Mouse (Mus musculus): ENCODE measurements around the gene Gm13089. TPM values are rescaled to one million over a fixed set of nuclear protein-coding genes. Genes with fewer than 3 reads are reported as not detected.

Gene Gm13089
- not detected for polyA plus RNA-seq (2014; fragmentation: Illumina TruSeq; extraction: RNeasy Lipid Tissue Mini Kit (QIAGEN cat#74804); ENCODE audit: insufficient read depth, low read depth, low replicate concordance)

DNA sequence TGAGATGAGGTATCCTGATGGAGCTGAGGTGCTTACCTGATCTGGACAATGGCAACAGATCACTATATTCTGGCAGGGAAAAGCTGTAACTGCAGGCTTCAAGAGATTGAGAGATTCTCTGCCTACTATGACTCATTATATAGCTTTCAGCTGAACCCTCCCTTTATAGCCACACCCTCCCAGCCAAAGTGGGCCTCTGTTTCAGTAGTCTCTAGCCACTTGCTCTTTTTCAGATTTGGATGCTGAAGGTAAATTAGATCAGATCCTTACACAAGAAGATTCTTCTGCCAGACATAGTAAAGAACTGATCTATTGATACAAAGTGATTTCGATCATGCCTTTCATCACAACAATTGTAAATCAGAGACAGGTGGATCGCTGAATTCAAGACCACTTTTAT is at the start of gene Gm13089:
Gene Gm13089, minus strand, starts transcription at position 101 of the 400 bp plus-strand sequence.

GRCm38 (mm10) chr4:143719155-143719554 is 16.6 kb upstream of the Gm13089 start, which contains the start of gene Gm13078:
TSS of gene Gm13078 (plus strand) at chr4:143719455.

DNA sequence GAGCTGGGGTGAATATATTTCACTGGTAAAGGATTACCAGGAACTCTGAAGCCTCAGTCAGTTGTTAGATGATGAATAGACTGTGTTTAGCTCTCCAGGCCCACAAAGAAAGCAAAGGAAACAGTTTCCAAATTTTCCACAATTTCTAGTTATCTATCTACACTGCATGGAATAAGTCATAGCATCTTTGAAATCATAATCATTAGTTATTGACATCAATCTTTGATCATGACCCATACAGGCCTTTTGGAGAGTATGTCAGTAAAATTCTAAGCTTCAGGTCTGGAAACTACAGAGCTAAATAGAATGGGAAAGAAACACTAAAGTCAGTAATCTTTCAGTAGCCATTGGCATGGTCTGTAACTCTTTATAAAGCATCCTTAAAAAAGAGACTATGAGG is 45.4 kb downstream of the Gm13089 start, which contains the start of gene Gm13088:
Gene Gm13088, minus strand, starts transcription at position 101 of the 400 bp plus-strand sequence.

Other genes starting within 250 kb of the Gm13089 start
- not detected for gene Gm13043, start 191.4 kb downstream of the Gm13089 start, polyA plus RNA-seq (2014; fragmentation: Illumina TruSeq; extraction: RNeasy Lipid Tissue Mini Kit (QIAGEN cat#74804); ENCODE audit: insufficient read depth, low read depth, low replicate concordance)
- not detected for gene Gm13040, start 166.8 kb downstream of the Gm13089 start, polyA plus RNA-seq (2014; fragmentation: Illumina TruSeq; extraction: RNeasy Lipid Tissue Mini Kit (QIAGEN cat#74804); ENCODE audit: insufficient read depth, low read depth, low replicate concordance)
- not detected for gene BC080695, start 151.0 kb downstream of the Gm13089 start, polyA plus RNA-seq (2014; fragmentation: Illumina TruSeq; extraction: RNeasy Lipid Tissue Mini Kit (QIAGEN cat#74804); ENCODE audit: insufficient read depth, low read depth, low replicate concordance)
- gene Gm13057, start 151.0 kb downstream of the Gm13089 start, polyA plus RNA-seq (2014; fragmentation: Illumina TruSeq; extraction: RNeasy Lipid Tissue Mini Kit (QIAGEN cat#74804); ENCODE audit: insufficient read depth, low read depth, low replicate concordance): not detected
- not detected for gene Gm13083, start 87.7 kb downstream of the Gm13089 start, polyA plus RNA-seq (2014; fragmentation: Illumina TruSeq; extraction: RNeasy Lipid Tissue Mini Kit (QIAGEN cat#74804); ENCODE audit: insufficient read depth, low read depth, low replicate concordance)
- gene Gm13088, start 45.5 kb downstream of the Gm13089 start, polyA plus RNA-seq (2014; fragmentation: Illumina TruSeq; extraction: RNeasy Lipid Tissue Mini Kit (QIAGEN cat#74804); ENCODE audit: insufficient read depth, low read depth, low replicate concordance): not detected
- gene Gm13078, start 16.7 kb upstream of the Gm13089 start, polyA plus RNA-seq (2014; fragmentation: Illumina TruSeq; extraction: RNeasy Lipid Tissue Mini Kit (QIAGEN cat#74804); ENCODE audit: insufficient read depth, low read depth, low replicate concordance): not detected
- gene Gm13023, start 86.6 kb upstream of the Gm13089 start, polyA plus RNA-seq (2014; fragmentation: Illumina TruSeq; extraction: RNeasy Lipid Tissue Mini Kit (QIAGEN cat#74804); ENCODE audit: insufficient read depth, low read depth, low replicate concordance): not detected
- not detected for gene Gm13084, start 113.4 kb upstream of the Gm13089 start, polyA plus RNA-seq (2014; fragmentation: Illumina TruSeq; extraction: RNeasy Lipid Tissue Mini Kit (QIAGEN cat#74804); ENCODE audit: insufficient read depth, low read depth, low replicate concordance)
- gene Gm13103, start 143.8 kb upstream of the Gm13089 start, polyA plus RNA-seq (2014; fragmentation: Illumina TruSeq; extraction: RNeasy Lipid Tissue Mini Kit (QIAGEN cat#74804); ENCODE audit: insufficient read depth, low read depth, low replicate concordance): not detected
- gene Pramef6, start 197.7 kb upstream of the Gm13089 start, polyA plus RNA-seq (2014; fragmentation: Illumina TruSeq; extraction: RNeasy Lipid Tissue Mini Kit (QIAGEN cat#74804); ENCODE audit: insufficient read depth, low read depth, low replicate concordance): not detected
- gene Pramef25, start 248.3 kb upstream of the Gm13089 start, polyA plus RNA-seq (2014; fragmentation: Illumina TruSeq; extraction: RNeasy Lipid Tissue Mini Kit (QIAGEN cat#74804); ENCODE audit: insufficient read depth, low read depth, low replicate concordance): not detected

Data from lung, adult 10 weeks (tissue).